Mouse (Mus musculus) adrenal gland, postnatal 10 days (tissue): ENCODE data around the gene Vhl. TPM values are rescaled to one million over a fixed set of nuclear protein-coding genes. Genes with fewer than 3 reads are reported as not detected.
A peak's percentile ranks its signal among the peaks of the same experiment; 100 is the strongest.

Experiments used
- DNase-seq: peaks from one replicate; pipeline ENCODE4 v3.0.0; 2021; ENCODE audit warnings: mixed read lengths
- total RNA-seq, 2 experiments: library from RNA; stranded (reverse); gene quantifications; 2 replicates each; pipeline ENCODE4 v1.2.3; 2021

Gene Vhl
- total RNA-seq, 2 experiments from 2014 or later, result 24.7 to 26.3 TPM

DNA sequence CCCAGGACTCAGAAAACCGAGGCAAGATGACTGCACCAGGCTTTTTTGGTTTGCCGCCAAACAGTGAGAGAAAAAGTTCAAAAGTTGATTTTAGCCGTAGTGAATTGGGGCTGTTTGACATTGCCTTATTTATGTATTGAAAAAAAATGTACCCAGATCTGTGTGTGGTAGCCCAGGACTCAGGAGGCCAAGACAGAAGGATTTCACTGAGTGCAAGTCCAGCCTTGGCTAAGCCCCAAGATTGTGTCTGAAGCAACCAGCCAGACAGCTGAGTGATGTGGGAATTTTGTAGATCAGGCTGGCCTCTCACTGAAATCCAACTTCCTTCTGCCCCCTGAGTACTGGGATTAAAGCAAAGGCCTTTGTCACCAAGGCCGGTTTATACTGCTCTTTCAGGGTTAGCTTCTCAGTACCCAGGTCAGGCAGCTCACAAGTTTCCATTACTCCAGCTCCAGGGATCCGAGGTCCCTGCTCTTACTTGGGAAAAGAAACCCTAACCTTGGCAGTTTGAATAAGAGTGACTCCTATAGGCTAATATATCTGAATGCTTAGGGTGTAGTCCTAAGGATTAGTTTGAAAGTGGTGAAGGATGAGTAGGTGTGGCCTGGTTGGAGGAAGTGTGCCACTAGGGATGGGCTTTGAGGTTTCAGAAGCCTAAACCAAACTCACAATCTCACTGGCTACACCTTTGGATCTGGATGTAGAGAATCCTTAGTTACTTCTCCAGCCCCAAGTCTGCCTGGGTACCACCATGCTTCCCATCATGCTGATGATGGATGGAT, 1.4 kb downstream of the Vhl start:
- DNase-seq, result peak; percentile 44

GRCm38 (mm10) chr6:113630322-113630721, 6.6 kb downstream of the Vhl start:
- DNase-seq, result no peak

DNA sequence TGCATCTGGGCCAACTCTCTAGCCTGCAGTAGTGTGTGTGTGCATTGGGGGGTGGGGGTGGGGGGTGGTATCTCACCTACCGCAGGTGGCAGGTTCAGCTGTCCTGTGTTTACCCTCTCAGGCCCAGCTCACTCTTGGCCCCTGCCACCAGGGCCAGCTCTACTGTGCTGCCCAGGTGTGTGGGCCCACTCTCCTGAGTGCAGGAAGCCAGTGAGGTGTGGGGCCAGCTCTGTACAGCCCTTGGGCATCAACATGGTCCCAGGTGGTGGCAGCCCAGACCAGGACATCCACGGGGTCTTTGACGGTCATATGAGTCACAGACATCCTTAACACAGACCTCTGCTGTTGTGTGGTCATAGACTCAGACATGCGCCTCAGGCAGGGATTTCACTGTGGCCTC, 9.1 kb downstream of the Vhl start:
- no peak for DNase-seq

DNA sequence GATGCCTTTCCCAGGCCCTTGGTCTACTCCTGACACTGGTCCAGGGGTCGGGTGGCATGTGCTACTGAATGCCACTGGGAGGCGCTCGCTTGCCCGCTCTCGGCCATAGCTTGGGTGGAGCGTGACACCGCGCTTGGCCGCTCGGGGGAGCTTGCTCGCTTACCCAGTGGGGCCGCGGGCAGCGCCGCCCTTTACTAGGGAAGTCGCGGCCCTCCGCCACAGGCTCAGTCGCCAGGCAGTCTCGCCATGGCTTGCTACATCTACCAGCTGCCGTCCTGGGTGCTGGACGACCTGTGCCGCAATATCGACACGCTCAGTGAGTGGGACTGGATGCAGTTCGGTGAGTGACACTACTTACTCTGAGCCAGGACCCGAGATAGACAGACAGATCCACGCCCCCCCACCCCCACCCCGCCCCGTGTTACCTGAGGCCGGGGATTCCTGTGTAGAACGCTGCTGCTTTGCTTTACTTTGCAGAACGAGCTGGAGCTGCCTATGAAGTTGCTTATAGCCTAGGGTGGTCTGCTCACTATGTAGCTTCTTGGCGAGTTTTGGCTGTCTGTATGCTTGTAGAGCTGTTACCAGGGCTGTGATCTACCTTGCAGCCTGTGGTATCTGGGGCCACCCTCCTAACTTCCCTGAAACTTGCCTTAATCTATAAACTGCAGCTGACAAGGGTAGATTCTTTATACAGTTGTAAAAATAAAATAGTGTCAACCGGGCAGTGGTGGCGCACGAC, 14.7 kb downstream of the Vhl start, which contains the start of gene Irak2:
TSS of gene Irak2 (plus strand) at position 166 of the 739 bp plus-strand sequence.
- DNase-seq, result peak; percentile 97

GRCm38 (mm10) chr6:113639201-113639600, 15.4 kb downstream of the Vhl start:
- no peak for DNase-seq

- no peak for DNase-seq
Measured at GRCm38 (mm10) chr6:113642605-113643004, 18.8 kb downstream of the Vhl start.

- no peak for DNase-seq
Measured at GRCm38 (mm10) chr6:113643021-113643420, 19.3 kb downstream of the Vhl start.

DNA sequence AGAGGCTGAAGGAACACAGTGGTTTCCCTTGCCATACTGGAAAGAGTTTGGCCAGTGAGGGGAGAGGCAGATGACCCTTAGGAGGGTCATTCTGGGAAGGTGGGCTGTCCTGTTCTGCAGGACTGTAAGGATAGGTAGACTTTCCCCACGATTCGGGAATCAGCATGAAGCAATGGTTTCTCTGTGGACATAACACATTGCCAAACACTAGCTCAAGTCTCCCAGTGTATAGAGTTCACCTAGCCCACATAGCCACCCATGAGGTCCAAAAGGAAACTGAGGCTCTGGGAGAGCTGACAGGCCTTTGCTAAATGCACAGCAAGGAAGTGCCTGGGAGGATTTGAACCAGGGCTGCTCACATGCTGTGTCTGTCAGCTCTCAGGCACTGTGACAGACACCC, 20.2 kb downstream of the Vhl start:
- DNase-seq, result no peak

- peak; percentile 53 for DNase-seq
Measured at GRCm38 (mm10) chr6:113644808-113645207, 21.0 kb downstream of the Vhl start.

DNA sequence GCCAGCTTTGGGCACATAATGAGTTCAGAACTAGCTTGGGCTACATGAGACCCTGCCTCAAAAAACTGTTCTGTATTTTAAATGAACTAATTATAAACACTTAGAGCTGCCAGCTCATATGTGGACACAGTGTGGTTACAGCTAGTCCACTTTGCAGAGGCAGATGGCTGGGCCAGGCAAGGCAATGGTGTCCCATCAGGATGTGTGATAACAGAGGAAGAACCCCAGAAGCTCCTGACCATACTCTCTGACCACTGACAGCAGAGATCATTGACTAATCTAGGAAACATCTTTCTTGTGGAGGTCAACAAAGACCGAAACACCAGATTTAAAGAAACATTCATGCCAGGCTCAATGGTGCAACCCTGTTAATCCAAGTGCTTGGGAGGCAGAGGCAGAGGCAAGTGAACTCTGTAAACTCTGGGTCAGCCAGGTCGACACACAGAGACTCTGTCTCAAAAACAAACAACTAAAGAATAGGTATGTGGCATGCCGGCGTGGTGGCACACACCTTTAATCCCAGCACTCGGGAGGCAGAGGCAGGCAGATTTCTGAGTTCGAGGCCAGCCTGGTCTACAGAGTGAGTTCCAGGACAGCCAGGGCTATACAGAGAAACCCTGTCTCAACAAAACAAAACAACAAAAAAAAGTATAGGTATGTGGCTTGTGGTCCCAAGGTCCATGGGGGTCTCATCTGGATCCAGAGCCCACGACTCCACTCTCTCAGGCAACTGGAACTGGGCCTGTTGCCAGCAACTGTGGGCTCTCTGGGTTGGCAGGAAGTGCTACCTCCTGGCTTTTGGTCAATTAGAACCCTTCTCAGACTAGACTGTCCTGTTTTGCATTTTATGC, 25.8 kb downstream of the Vhl start:
- no peak for DNase-seq

- no peak for DNase-seq
Measured at GRCm38 (mm10) chr6:113650197-113650640, 26.5 kb downstream of the Vhl start.

GRCm38 (mm10) chr6:113651626-113652025, 27.9 kb downstream of the Vhl start:
- DNase-seq, result no peak

DNA sequence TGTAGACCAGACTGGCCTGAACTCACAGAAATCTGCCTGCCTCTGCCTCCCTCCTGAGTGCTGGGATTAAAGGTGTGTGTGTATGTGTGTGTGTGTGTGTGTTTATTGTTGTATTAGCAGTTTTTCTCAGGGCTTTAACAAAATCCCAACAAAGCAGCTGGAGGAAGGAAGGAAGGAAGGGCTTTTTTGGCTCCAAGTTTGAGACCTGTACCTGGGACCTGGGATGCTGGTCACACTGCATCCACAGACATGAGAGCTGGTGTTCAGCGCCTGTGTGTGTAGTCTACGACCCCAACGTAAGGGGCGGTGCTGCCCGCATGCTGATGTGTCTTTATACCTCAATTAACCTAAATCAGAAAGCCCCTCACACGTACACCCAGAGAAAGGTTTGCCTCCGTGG, 29.8 kb downstream of the Vhl start:
- DNase-seq, result no peak

DNA sequence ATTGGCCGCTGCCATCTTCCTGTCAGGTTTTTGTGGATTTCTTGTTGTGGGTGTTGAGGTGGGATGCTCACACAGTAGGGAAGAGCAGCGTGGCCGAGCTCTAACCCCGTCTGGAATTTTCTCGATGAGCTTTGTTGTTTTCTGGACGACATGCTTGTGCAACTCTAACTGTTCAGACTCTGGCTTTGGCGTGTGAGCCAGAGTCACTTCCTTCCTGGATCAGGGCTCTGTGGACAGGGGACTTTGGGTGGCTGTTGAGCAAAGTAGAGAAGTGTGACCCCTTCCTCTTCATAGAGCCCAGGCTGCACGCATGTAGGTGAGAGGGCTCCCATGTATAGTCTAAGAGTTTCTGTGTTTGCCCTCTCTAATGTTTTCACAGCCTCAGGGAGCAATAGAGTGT, 30.3 kb downstream of the Vhl start:
- no peak for DNase-seq

DNA sequence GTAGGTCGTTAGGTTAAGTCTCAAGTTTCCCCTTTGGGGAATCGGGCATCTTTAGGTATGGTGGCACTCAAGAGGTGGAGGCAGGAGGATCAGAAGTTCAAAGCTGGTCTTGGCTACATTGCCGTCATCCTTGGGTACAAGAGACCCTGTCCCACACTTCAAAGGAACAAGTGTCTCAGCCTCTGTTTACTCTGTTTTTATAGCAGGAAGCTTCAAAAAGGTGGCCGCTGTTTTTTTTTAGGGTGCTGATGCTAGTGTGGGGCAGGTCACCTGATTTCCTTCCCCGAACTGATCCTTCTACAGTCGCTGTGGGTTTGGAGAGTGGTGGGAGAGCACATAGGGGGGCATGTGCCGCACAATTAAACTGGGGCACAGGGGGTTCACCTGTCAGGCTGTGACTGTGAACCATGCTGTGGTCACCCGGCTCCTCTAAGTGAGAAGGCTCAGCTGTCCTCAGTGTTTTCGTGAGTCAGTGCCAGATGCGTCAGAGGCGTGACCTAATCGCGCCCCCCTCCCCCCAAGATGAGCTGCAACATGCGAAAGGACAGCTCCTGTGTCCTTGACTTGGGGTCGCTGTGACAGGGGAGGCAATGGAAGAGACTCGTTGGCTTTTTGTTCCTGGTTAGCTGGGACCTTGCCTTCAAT, 31.1 kb downstream of the Vhl start:
- DNase-seq, result peak; percentile 86

DNA sequence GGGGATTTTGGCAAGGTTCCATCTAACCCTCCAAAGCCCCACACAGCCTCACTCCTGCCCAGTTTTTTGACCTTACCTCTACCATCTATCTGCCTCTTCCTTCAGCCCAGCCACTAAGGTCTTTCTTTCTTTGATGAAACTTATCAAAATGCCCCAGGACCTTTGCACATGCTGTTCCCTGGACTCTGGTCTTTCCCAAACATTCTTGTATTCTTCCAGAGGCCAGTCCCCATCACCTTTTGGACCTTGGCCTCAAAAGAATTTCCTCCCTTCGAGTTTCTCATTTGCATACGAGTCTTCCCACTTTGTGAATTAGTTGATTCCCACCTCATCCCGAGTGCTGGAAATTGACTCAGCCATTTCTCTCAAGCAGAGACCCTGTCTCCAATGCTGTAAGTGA, 31.7 kb downstream of the Vhl start:
- DNase-seq, result no peak

DNA sequence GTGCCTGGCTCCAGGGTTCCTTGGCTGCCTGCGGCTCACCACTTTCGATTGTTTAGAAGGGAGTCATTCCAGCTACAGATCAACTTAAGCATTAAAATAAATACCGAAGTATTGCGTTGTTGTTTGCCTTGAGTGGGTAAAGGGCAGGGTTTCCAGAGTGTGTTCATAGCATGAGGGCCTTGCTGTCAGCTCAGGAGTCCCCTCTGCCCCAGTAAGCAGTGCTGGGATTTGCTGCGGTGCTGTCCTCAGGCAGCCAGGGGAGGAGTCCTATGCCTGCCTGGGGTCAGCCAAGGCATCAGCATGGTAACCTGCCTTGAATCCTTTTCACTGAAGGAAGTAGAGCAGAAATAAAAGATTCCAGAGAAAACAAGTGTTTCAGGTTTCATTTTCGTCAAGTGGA, 33.1 kb downstream of the Vhl start:
- DNase-seq, result peak; percentile 66

- DNase-seq, result no peak
Measured at GRCm38 (mm10) chr6:113658226-113658625, 34.5 kb downstream of the Vhl start.

GRCm38 (mm10) chr6:113659648-113660491, 36.1 kb downstream of the Vhl start:
- DNase-seq, result no peak

DNA sequence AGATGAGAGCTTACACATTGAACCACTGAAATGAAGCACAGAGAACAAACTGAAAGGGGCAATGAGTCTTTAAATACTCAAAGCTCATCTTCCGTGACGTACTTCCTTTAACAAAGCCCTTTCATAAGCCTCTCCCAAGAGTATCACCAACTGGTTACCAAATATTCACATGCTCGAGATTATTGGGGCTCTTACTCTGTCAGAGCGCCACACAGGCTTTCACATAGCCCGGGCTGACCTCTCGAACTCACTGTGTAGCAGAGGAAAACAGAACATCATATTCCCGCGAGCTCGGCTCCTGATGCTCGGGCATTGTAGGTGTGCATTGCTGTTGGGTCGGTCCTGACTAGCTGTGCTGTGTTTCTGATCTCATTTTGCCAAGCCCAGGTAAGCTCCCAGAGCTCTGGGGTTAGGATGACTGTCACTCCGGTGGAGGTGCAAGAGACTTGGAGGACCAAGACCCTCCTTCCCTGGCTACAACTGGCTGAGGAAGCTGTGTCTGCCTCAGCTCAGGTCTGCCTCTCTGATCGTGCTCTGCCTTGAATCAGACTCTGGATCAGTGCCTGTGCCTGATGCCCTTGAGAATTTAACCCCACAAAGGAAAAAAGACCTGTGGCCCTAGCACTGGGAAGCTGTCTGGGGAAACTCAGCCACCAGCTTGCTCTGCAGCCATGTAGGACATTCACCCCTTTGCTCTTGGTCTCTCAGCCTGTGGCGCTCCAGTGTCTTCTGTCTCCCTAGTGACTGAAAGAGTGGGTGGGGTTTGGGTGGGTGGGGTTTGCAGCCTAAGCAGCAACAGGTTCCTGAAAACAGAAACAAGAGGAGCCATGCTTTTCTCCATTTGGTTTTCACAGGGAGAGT, 37.0 kb downstream of the Vhl start:
- peak; percentile 41 for DNase-seq
